Mouse (Mus musculus) right cerebral cortex, postnatal 25 days (tissue): Measurements from ENCODE around the gene Adam11.
A peak's percentile ranks its signal among the peaks of the same experiment; 100 is the strongest.

Experiments
- DNase-seq: peaks from one replicate; pipeline ENCODE4 v3.0.0; 2022

Gene Adam11

DNA sequence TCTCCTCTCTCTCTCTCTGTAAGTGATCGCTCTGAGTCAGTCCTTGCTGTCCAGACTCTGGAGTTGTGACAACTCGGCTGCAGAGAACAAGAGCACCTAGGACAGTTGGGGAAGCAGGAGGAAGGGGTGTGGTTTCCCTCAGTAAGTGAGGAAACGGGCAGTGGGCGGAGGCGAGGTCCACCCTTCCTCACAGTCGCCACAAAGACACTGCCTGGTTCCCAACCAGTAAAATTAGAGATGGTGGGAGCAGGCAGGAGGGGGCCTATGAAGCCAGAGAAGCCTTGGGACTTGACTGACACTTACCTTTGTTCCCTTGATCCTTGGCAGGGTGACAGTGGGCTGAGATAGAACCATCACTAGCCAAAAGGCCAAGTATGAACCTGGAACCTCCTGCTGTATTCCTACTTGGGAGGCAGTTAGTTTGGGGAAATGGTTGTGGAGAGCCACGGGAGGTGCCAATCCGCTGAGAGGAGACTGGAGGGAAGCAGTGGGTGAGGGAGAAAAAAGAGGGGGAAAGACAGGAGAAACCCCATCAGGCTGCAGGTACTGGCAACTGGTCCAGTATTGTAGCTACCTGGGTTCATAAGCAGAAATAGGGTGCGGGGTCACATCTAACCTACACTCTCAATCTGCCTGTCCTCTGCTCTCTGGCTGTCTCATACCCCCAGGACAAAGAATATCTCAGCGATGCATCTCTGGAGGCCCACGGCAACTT lies 19.2 kb downstream of the Adam11 start:
- no peak for DNase-seq

- DNase-seq, result no peak
Measured at GRCm38 (mm10) chr11:102780986-102781351, 19.7 kb downstream of the Adam11 start.

DNA sequence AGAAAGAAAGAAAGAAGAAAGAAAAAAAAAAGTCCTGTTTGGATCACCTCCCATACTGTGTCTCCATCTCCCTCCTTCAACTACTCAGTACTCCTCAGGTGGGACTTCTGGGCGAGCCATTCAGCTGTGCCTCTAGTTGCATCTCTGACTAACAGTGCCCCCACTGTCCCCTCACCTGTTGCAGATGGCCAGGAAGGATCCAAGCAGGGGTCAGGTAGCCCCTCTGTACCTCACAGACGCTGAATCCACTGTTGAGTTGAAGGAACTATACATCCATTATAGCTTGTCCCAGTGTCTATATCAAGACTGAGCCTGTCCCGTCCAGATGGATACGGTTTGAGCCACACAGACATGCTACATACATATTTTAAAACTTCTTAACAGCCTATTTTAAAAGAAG lies 20.3 kb downstream of the Adam11 start:
- no peak for DNase-seq

DNA sequence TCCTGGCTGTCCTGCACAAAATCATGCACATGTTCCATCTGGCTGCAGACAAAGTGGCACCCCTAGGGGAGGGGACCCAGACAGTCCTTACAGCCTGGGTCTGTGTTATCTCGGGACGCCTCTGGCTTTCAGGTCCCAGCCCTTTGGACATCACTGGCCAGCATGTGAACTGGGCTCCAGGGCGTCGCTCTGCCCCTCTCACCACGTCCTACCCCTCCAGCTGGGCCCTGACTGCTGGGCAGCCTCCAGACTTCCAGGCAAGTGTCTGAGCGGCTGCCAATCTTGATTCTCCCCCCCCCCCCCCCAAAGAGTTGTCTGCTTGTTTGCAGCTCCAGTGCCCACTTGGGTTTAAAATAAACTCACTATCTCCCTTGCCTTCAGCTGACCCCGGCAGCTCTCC lies 22.2 kb downstream of the Adam11 start:
- no peak for DNase-seq

DNA sequence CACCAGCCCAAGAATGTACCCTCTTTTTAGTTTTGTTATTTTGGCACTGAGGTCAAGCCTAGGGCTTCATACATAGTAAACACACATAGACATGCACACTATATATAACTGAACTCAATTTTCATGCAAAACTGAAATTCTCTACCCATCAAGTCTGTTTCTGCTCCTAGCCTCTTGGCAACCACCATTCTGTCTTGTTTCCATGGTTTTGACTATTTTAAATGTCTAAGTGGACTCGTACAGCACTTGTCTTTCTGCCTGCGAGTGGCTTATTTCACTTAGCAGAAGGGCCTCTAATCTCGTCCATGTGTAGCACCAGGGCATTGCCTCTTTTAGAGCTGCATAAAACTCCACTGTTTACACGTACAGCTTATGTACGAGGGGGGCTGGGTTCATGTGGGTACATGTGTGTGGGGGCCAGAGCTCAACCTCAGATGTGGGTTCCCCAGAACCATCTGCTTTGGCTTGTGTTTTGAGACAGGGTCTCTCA lies 26.5 kb downstream of the Adam11 start:
- DNase-seq, result no peak

DNA sequence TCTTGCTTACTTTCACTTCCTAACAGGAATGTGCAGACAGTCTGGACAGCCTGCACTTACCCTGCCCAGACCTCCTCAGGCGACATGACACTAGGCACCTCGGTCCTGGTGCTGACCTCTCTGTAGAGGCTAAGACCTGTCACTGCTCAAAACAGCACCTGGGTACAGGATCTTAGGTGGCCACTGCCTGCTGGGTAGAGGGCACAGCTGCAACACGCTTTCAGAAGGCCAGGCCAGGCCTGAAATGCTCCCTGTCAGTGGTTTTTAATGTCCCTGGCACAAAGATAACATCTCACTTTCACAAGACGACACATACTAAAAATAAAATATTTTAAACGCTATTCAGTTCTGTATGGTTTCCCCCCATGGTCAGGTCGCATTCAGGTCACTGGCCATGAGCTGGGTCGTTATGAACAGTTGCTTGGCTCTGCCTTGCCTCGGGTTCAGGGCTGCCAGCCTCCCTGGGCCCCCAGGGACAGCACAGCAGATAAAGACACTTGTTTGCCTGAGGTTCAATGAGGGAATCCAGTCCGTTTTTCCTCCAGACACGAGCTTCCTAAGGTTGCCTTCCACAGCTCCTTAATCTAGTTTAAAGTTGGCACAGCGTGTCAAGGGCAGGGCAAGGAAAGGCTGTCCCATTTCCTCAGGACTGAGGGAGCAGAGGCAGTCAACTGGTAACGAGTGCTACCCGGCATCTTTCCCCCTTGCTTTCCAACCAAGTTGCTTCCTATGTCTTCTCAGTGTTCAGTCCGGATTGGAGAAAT lies 30.6 kb downstream of the Adam11 start:
- DNase-seq, result no peak

DNA sequence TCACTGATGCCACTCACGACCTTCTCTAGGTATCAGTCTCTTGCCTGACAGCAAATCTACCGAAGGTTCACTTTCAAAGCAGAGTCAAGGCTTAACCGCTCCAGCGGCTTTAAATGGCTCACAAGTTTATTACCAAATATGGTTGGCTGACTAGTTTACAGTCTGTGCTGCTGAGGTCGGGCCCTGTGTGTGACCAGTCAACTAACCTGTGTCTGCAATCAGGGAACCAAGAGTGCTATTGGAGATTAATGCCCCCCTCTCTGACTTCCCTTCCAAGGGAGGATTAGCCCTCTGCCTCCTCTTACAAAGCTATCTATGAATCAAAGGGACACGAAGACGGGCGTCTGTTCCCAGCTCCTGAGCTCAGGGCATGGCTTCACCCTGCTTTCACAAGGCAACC lies 32.9 kb downstream of the Adam11 start:
- DNase-seq, result no peak

DNA sequence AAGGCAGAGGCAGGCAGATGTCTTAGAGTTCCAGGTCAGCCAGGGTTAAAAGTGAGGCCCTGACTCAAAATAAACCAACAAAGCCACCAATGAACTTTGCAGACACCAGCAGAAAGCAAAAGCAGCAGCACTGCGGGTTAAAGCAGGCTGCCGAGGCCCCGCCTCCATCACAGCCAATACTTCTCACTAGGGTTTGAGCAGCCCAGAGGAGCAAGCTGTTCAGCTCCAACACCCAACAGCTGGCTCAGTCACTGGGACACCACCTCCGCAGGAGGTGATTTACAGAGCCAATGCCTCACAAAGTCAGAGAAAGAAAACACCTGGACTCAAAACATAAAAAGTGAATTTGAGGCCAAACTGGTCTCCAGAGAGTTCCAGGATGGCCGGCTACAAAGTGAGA lies 42.2 kb downstream of the Adam11 start:
- no peak for DNase-seq

GRCm38 (mm10) chr11:102808246-102808645 lies 47.0 kb downstream of the Adam11 start:
- no peak for DNase-seq

DNA sequence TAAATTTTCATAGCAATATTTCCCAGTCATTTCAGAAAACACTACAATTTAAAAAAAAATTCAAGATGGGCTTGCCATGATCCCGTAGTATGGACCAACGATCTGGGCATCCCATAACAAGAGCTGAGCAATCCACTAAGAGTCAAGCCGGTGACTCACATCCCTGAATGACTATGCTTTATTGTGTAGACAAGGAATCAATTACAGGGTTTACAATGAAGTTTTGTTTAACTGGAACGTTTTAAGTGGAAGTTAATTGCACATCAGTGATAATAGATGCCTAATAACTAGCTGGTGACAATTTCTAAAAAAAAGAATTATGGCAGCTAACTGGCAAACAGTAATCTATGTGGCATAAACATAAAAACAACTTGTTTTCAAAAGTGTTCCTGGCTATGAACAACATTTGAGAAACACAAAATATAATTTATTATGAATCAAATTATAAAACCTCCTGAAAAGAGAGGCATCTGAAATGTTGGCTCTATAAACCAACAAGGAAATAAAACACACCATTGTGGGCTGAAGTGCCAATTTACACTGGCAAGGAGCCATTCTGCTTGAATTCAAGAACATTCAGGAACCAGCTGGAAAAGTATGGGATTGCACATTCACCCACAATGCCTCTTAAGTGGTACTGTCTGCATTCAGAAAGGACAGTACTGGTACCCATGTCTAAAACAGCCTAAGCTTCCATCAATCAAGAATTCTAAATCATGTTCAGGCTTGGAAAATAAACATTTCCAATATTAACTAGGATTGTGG lies 49.7 kb downstream of the Adam11 start:
- no peak for DNase-seq

DNA sequence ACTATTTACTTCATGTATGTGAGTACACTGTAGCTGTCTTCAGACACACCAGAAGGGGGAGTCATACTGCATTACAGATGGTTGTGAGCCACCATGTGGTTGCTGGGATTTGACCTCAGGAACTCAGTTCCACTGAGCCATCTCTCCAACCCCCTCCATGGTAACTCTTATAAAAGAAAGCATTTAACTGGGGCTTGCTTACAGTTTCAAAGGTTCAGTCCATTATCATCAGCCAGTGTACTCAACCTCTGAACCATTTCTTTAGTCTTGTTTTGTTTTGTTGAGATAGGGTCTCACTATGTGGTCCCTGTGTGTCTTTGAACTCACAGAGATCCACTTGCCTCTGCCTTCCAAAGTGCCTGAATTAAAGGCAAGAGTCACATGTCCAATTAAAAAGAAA lies 53.6 kb downstream of the Adam11 start:
- no peak for DNase-seq

DNA sequence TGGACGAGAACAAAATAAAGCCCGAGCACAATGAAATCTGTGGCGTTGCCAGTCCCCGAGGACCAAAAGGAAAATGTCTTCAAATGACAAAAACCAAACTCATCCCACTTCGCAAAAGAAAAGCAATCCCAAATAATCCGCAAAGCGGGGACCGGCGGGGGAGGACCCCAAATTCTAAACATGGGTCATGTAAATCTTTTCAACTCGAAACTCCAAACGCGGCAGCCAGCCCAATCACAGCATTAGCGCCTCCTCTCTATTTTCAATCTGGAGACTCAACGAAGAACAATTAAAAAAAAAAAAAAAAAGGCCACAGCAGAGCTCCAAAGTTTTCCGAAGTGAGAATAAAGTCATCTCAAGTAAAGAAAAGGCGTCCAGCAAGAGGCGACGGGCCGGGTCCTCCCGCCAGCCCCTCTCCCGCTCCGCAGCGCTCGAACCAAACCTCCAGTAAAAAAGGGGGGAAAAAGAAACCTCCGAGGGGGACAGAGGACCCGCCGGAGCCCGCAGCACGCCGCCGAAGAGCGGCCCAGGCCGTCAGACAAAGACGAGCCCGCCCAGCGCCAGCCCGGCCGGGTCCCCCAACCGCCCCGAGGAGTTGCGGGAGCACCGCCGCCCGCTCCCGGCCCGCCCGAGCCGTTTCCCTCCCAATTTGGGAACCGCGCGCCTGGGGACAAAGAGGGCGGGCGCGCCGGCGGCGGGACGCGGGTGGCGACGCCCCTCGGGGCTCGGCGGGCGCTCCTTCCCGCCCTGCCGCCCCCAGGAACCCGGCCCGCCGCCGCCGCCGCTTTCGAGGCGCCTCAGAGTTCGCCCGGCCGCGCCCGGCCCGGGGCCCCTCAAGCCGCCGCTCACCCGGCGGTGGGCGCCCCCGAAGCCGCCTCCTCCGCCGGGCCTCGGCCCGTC lies 57.1 kb downstream of the Adam11 start:
- DNase-seq, result no peak

GRCm38 (mm10) chr11:102819021-102819782 lies 58.0 kb downstream of the Adam11 start, which contains the start of gene Gjc1:
Gene Gjc1, minus strand, starts transcription at chr11:102819700.
- peak; percentile 49 for DNase-seq

- peak; percentile 15 for DNase-seq
Measured at GRCm38 (mm10) chr11:102819783-102820385, 58.6 kb downstream of the Adam11 start.

DNA sequence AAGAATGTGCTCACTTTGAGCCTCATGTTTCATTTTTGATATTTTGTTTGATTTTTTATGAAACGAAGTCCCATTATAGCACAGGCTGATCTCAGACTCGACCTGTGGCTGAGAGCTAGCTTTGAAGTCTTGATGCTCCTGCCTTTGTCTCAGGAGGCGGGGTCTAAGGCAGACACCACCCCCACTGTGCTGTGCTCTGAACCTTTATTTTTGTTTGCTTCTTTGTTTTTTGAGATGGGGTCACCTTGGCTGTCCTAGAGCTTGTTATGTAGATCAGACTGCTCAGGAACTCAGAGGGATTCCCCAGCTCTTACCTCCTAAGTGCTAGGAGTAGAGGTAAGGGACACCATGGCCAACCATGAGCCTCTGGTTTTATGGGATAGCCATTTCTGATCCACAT lies 59.2 kb downstream of the Adam11 start:
- DNase-seq, result no peak

DNA sequence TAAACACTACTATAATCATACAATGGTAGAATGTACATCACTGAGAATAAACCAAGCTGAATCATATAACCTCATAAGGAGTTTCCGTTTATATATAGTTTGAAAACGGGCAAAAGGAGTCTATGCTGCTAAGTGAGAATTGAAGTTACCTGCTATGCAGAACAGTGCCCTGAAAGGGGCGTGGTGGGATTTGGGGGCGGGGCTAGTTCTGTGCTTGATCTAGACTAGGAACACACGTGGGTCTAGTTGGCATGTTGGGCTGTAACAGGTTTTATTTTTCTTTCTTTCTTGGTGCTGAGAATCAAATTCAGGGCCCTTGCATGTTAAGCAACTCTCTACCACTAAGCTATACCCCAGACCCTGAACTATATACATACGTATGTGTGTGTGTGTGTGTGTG lies 60.0 kb downstream of the Adam11 start:
- DNase-seq, result no peak

DNA sequence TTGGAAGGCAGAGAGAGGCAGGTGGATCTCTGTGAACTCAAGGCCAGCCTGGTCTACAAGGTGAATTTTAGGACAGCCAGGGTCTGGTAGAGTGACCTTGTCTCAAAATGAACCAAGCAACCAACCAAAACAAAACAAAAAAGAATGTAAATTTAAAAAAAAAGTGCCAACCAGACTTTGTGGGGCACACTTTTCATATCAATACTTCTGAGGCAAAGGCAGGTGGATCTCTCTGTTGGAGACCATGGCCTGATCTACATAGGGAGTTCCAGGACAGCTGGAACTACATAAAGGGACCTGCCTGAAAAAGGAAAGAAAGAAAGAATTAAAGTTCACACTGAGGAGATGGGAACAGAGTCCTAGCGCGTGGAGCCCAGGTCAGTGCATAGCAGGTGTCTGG lies 65.2 kb downstream of the Adam11 start:
- DNase-seq, result no peak

DNA sequence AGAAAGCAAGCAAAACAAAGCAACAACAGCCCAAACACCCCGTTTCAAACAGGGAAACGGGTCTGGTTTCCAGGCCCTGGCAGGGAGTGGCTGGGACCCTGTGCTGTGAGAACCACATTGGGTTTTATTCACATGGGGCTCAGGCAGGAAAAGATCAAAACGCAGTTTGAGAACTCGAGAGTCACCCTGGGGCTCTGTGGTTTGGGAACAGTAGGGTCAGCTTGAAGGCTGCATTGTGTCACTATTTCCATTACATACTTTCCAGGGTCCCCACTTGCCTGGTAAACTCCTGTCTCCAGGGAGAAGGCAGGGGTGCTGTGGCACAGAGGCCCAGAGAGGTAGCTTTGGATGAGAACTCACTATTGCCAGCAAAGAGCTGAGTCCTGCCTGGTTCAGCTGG lies 65.9 kb downstream of the Adam11 start:
- no peak for DNase-seq
